Mouse (Mus musculus) embryonic fibroblast, embryonic 13.5 days (primary cell): ENCODE results near the gene Rflnb. TPM values are rescaled to one million over a fixed set of nuclear protein-coding genes. Genes with fewer than 3 reads are reported as not detected.
"Not testable (repeated sequence)": the region's sequence is repeated elsewhere in the genome, so short reads cannot be mapped to it uniquely, and the experiment has no call there.

Experiments
- H3K27ac ChIP-seq: 2 replicates; pipeline ENCODE4 v1.5.1; 2012; ENCODE audit warnings: low read length, control low read depth, inconsistent platforms; ENCODE audit not compliant: insufficient read depth
- H3K4me1 ChIP-seq: 2 replicates; pipeline ENCODE4 v1.6.1; 2011; ENCODE audit warnings: low read length; ENCODE audit not compliant: control insufficient read depth, insufficient read depth
- H3K4me3 ChIP-seq: 2 replicates; pipeline ENCODE4 v1.5.1; 2011; ENCODE audit warnings: mild to moderate bottlenecking, control low read depth, low read length; ENCODE audit not compliant: insufficient read depth
- CTCF ChIP-seq: IDR thresholded peaks from 2 replicates; pipeline ENCODE4 v1.5.1; 2011; ENCODE audit warnings: mild to moderate bottlenecking, control low read depth, low read length, moderate library complexity, borderline replicate concordance; ENCODE audit not compliant: insufficient read depth
- POLR2A ChIP-seq: IDR thresholded peaks from 2 replicates; pipeline ENCODE4 v1.6.1; 2011; ENCODE audit warnings: low read depth, mild to moderate bottlenecking, control low read depth, low read length, moderate library complexity
- polyA plus RNA-seq: library from polyadenylated mRNA; stranded (reverse); fragments of >200 nt; gene quantifications from 2 replicates; pipeline ENCODE4 v1.2.4, GENCODE M21; 2011; ENCODE audit warnings: low read depth; ENCODE audit not compliant: missing spikeins, insufficient read length

Rflnb gene
- polyA plus RNA-seq, 1 experiment = 67.5 TPM

DNA sequence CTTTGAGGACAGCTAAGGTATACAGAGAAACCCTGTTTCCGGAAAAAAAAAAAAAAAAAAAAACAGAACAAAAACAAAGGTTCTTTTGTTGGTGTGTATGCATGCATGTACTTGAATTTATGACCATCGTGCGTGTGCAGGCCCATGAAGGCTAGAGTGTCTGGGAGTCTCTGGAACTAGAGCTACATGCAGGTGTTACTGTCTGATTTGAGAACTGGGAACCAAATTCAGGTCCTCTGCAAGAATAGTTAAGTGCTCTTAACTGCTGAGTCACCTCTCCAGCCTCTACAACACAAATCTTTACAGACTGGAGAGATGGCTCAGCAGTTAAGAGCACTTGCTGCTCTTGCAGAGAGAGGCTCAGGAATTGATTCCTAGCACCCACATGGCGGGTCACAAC, 11.8 kb downstream of the Rflnb start:
- peaks cover 4% of the 10 kb centered on the region; the same call in 1 of the 2 replicates for H3K4me1 ChIP-seq
- H3K27ac ChIP-seq = no peak overlapping the region

DNA sequence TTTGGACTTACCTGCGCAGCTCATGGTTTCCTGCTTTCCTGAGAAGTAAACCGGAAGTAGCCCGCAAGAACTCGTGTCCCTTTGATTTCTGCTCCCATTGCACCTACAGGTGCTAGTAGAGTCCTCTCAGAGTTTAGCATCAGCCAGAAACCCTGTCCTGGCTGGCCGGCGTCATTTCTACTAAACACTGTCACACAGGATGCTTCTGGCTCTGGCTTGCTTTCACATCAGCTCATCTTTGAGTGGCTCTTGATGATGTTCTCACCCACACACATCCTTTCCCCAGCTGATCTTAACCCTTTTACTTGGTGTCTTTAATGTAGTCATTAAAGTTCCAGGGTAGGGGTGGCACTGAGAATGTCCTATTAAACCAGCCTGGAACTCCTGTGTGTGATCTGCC, 12.3 kb downstream of the Rflnb start:
- H3K4me1 ChIP-seq = peaks cover 4% of the 10 kb centered on the region; the same call in 1 of the 2 replicates
- no peak for TF ChIP-seq CTCF
- TF ChIP-seq POLR2A = no peak
- no peak overlapping the region for H3K4me3 ChIP-seq
- H3K27ac ChIP-seq = no peak overlapping the region

More for the DNA sequence above, 11.8 kb downstream of the Rflnb start:
- no peak overlapping the region for H3K4me3 ChIP-seq
- TF ChIP-seq CTCF = no peak
- TF ChIP-seq POLR2A = no peak

DNA sequence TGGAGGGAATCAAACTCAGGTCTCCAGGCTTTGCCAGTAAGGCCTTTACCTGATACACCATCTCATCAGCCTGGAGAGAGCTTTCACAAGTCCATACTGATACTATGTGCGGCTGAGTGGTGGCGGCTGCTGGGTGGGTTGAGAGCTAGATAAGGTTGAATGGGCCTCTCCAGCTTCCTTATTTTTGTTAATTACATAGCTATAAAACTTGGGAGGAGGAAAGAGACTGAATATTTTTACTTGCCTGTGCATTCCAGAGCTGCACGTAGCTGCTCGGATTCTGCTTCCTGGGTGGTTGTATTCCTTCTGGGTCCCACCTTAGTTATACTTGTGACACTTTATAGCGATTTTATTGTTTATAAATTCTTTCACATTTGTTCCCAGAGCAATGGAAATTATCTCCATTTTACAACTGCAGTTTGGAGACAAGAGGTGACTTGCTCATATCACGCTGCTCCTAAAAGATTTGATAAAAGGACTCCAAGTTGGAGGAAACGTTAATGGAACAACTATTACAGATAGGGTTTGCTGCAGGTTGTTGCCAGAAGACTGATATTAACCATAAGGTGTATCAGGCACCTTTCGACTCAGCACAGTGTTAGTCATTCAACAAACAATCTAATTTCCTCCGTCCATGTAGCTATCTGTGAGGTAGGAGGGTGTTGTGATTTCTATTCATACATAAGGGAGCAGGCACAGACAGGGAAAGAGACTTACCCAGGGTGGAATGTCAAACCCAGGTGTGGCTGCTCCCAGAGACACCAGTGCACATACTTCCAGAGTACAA, 16.6 kb downstream of the Rflnb start:
- Histone ChIP-seq H3K27ac (no peak overlapping the region), H3K4me3 (no peak overlapping the region), H3K4me1 (no peaks in the 10 kb centered on the region)
- TF ChIP-seq CTCF (no peak), POLR2A (no peak)

GRCm38 (mm10) chr11:76009101-76009500, 18.5 kb downstream of the Rflnb start:
- TF ChIP-seq CTCF (no peak), POLR2A (no peak)
- no peaks in the 10 kb centered on the region for H3K4me1 ChIP-seq
- H3K4me3 ChIP-seq = no peak overlapping the region
- H3K27ac ChIP-seq = no peak overlapping the region

DNA sequence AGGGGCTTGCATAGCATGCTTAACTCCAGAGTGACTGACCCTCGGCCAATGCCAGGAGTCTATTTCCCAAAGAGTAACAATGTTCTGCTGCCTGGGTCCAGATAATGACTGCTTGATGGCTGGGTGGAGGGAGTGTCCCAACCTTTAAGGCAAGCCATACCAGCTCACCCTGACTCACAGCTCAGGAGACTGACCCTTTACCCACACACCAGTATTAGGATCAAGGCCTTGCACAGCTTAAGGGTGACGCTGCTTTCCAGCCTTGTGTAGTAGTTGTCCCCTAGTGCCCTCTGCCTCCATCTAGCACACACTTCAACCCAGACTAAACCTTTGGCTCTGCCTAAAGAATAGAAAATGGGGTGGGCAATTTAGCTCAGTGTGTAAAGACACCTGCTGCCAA, 19.4 kb downstream of the Rflnb start:
- Histone ChIP-seq H3K4me1 (no peaks in the 10 kb centered on the region), H3K4me3 (no peak overlapping the region), H3K27ac (no peak overlapping the region)
- no peak for TF ChIP-seq CTCF

GRCm38 (mm10) chr11:76004276-76004675, 23.3 kb downstream of the Rflnb start:
- H3K4me1 ChIP-seq, H3K4me3 ChIP-seq, H3K27ac ChIP-seq: not testable (repeated sequence)

DNA sequence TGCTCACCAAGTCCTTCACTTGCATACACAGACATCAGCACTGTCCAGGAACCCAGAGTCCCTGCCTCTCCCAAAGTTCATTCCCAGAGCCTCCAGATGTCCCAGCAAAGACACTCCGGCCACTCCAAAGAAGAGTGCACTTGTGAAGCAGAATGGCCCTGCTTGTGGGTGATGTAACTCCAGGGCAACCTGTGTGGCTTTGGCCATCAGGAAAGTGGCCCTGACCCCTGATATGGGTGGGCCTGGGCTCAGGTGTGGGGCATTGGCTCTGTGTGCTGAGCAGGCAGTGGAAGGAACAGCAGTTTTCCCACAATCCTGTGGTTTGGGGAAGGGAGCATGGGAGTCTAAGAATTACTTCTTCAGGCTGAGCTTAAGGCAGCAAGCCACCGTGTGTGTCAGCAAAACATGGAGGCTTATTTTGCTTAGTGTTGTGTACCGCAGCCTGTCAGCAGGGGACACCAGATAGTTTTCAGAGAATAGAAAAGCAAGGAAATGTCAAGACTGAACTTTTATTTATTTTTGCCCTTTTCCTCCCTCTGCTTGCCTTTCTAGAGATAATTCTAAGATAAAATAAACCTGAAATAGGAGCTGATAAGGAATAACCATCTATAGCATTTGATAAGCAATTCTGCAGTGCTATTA, 26.2 kb downstream of the Rflnb start:
- no peak overlapping the region for H3K4me3 ChIP-seq
- no peak for TF ChIP-seq CTCF
- H3K27ac ChIP-seq = no peak overlapping the region
- H3K4me1 ChIP-seq = no peaks in the 10 kb centered on the region

- Histone ChIP-seq H3K4me3 (no peak overlapping the region), H3K27ac (no peak overlapping the region), H3K4me1 (no peaks in the 10 kb centered on the region)
- TF ChIP-seq POLR2A (no peak), CTCF (no peak)
Measured at GRCm38 (mm10) chr11:76000701-76001100, 26.9 kb downstream of the Rflnb start.

- no peak within 1 kb of the TSS for H3K27ac ChIP-seq
- TF ChIP-seq POLR2A (no peak), CTCF (peak; percentile 73; the same call in 1 of the 2 replicates)
- no peaks in the 10 kb centered on the region for H3K4me1 ChIP-seq
- peak within 1 kb of the TSS; percentile 42 for H3K4me3 ChIP-seq
Measured at GRCm38 (mm10) chr11:75999440-76000155, 28.0 kb downstream of the Rflnb start, which contains the start of gene 1700016K19Rik. 1700016K19Rik (plus strand) TSS chr11:75999912.

DNA sequence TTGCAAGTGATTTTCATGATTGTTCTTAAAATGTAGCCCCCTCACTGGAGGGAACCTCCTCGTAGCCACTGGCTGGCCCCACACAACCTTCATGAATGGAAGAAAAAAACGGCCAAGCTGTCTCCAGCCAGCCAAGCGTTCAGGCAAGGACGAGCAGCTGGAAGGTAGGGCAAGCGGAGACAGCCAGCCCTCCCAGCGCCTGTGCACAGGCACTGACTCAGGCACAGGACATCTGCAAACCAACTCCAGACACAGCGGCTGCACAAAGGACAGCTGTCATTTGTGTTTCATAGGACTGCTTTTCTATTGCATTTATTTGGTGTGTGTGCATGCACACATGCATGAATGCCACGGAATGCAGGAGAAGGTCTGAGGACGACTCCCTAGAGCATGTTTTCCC, 33.2 kb downstream of the Rflnb start:
- TF ChIP-seq POLR2A (no peak), CTCF (no peak)
- no peaks in the 10 kb centered on the region for H3K4me1 ChIP-seq
- no peak overlapping the region for H3K4me3 ChIP-seq
- no peak overlapping the region for H3K27ac ChIP-seq
